Mouse (Mus musculus): ENCODE results near the gene Nmrk1. TPM values are rescaled to one million over a fixed set of nuclear protein-coding genes. Genes with fewer than 3 reads are reported as not detected.

Nmrk1 gene
- polyA plus RNA-seq, 1 experiment, result 10.7 TPM

DNA sequence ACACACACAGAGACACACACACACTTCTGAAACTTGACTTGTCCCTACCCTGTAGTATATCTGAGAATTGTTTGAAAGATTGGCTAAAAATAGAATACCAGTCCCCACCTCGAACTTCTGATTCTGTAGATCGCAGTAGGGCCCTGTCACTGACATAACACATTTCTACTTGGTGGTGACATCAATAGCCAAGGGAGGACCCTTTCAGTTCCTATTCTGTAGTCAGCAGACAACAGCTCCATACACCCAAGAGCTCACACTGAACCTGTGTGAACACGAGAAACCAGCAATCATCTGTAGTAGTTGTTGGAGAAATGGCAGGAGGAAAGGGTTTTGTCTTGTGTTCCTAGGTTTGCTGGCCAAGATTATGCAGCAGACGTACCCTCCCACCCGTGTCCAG lies 23.2 kb downstream of the Nmrk1 start:
- TF ChIP-seq POLR2A (IDR thresholded peaks at IDR 0.05; ENCODE audit: borderline replicate concordance, insufficient read depth, low read length), result no peak
- no peak for TF ChIP-seq CTCF (IDR thresholded peaks at IDR 0.05; ENCODE audit: borderline replicate concordance, insufficient read depth, low read depth, low read length)
- Histone ChIP-seq H3K4me1 (ENCODE audit: control insufficient read depth, insufficient read depth, low read length) (peaks cover 17% of the 10 kb centered on the region; the same call in 1 of the 2 replicates), H3K4me3 (replicated peaks; ENCODE audit: insufficient read depth, low read depth, low read length) (no peak overlapping the region), H3K27ac (ENCODE audit: insufficient read depth, low read length) (no peak overlapping the region), H3K27me3 (ENCODE audit: control insufficient read depth, insufficient read depth, low read length) (no peaks in the 10 kb centered on the region)
- WGBS, result 74% methylated on average over 5 of the region's 5 CpGs
- no peak for DNase-seq

DNA sequence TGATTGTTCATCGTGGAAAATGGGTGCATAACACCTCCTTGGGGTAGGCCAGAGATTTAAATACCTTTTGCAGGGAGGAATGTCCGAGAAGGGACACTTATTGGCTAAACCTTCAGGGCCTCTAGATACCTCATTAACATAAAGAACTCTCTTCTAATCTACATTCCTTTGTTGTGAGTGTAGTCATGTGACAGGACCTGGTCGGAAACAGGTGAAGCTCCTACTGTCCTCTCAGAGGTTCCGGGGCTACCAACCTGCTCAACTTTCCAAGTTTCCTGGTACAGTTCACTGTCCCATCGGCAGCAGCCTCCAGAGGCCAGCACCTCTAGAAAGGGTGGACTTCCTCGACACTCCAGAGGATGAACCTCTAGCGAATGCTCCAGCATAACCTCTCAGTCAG lies 24.2 kb downstream of the Nmrk1 start:
- no peak for DNase-seq

DNA sequence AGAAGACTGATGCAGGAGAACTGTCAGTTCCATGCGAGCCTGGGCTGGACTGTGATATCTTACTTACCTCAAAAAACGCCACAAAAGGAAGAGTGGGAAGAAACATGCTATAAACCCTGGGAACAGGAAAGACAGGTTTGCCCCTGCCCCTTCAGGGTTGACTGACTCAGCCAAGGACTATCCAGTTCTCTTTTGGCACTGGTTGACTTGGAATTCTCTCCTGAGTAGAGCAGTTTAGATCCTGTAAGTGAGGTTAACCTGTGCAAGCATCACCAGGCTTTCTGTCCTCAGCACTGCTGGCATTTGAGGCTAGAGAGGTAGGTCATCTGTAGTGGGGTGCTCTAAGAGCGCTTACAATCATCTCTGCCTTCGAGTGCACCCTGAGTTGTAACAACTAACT lies 26.7 kb downstream of the Nmrk1 start:
- Histone ChIP-seq H3K4me1 (ENCODE audit: control insufficient read depth, insufficient read depth, low read length) (peaks cover 11% of the 10 kb centered on the region; the same call in 1 of the 2 replicates), H3K4me3 (replicated peaks; ENCODE audit: insufficient read depth, low read depth, low read length) (no peak overlapping the region), H3K27me3 (ENCODE audit: control insufficient read depth, insufficient read depth, low read length) (no peaks in the 10 kb centered on the region), H3K27ac (ENCODE audit: insufficient read depth, low read length) (no peak overlapping the region)
- no peak for DNase-seq
- TF ChIP-seq CTCF (IDR thresholded peaks at IDR 0.05; ENCODE audit: borderline replicate concordance, insufficient read depth, low read depth, low read length) (no peak), POLR2A (IDR thresholded peaks at IDR 0.05; ENCODE audit: borderline replicate concordance, insufficient read depth, low read length) (no peak)
- 73% methylated on average over 4 of the region's 4 CpGs for WGBS

More for the DNA sequence above, 24.2 kb downstream of the Nmrk1 start:
- H3K4me1 ChIP-seq (ENCODE audit: control insufficient read depth, insufficient read depth, low read length), result peaks cover 17% of the 10 kb centered on the region; the same call in 1 of the 2 replicates
- H3K27me3 ChIP-seq (ENCODE audit: control insufficient read depth, insufficient read depth, low read length), result no peaks in the 10 kb centered on the region
- no peak overlapping the region for H3K27ac ChIP-seq (ENCODE audit: insufficient read depth, low read length)
- WGBS, result 93% methylated on average over 7 of the region's 7 CpGs
- no peak for TF ChIP-seq CTCF (IDR thresholded peaks at IDR 0.05; ENCODE audit: borderline replicate concordance, insufficient read depth, low read depth, low read length)
- no peak overlapping the region for H3K4me3 ChIP-seq (replicated peaks; ENCODE audit: insufficient read depth, low read depth, low read length)

GRCm38 (mm10) chr19:18659349-18659748 lies 27.6 kb downstream of the Nmrk1 start:
- no peak for DNase-seq
- 50% methylated on average over 1 of the region's 1 CpGs for WGBS
- H3K27me3 ChIP-seq (ENCODE audit: control insufficient read depth, insufficient read depth, low read length), result no peaks in the 10 kb centered on the region
- TF ChIP-seq CTCF (IDR thresholded peaks at IDR 0.05; ENCODE audit: borderline replicate concordance, insufficient read depth, low read depth, low read length), result no peak
- TF ChIP-seq POLR2A (IDR thresholded peaks at IDR 0.05; ENCODE audit: borderline replicate concordance, insufficient read depth, low read length), result no peak
- peaks cover 2% of the 10 kb centered on the region; the same call in 1 of the 2 replicates for H3K4me1 ChIP-seq (ENCODE audit: control insufficient read depth, insufficient read depth, low read length)
- H3K27ac ChIP-seq (ENCODE audit: insufficient read depth, low read length), result no peak overlapping the region
- H3K4me3 ChIP-seq (replicated peaks; ENCODE audit: insufficient read depth, low read depth, low read length), result no peak overlapping the region

DNA sequence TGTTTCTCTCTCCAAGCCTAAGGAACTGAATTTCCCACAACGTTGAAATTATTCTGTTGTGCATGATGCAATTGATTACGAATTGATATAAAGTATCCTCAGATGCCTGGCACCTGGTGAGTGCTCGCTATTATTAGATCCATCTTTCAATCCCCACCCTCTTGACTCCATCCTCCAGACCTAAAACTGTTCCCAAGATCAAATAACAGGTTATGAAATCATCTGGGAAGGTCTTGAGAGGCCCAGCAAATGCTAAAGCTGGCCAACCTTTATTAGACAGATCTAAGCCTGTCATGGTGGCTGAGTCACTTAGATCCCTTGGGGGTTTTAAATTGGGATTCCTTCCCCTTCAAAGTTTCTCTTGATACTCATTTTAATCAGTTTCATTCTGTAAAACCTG lies 28.7 kb downstream of the Nmrk1 start:
- no peaks in the 10 kb centered on the region for H3K27me3 ChIP-seq (ENCODE audit: control insufficient read depth, insufficient read depth, low read length)
- no peak overlapping the region for H3K4me3 ChIP-seq (replicated peaks; ENCODE audit: insufficient read depth, low read depth, low read length)
- no peak for DNase-seq
- WGBS, result 95% methylated on average over 3 of the region's 3 CpGs
- no peak overlapping the region for H3K27ac ChIP-seq (ENCODE audit: insufficient read depth, low read length)
- no peaks in the 10 kb centered on the region for H3K4me1 ChIP-seq (ENCODE audit: control insufficient read depth, insufficient read depth, low read length)
- no peak for TF ChIP-seq POLR2A (IDR thresholded peaks at IDR 0.05; ENCODE audit: borderline replicate concordance, insufficient read depth, low read length)
- TF ChIP-seq CTCF (IDR thresholded peaks at IDR 0.05; ENCODE audit: borderline replicate concordance, insufficient read depth, low read depth, low read length), result no peak

- Histone ChIP-seq H3K4me1 (ENCODE audit: control insufficient read depth, insufficient read depth, low read length) (no peaks in the 10 kb centered on the region), H3K4me3 (replicated peaks; ENCODE audit: insufficient read depth, low read depth, low read length) (no peak overlapping the region), H3K27ac (ENCODE audit: insufficient read depth, low read length) (no peak overlapping the region), H3K27me3 (ENCODE audit: control insufficient read depth, insufficient read depth, low read length) (no peaks in the 10 kb centered on the region)
- WGBS, result 49% methylated on average over 1 of the region's 1 CpGs
- TF ChIP-seq POLR2A (IDR thresholded peaks at IDR 0.05; ENCODE audit: borderline replicate concordance, insufficient read depth, low read length) (no peak), CTCF (IDR thresholded peaks at IDR 0.05; ENCODE audit: borderline replicate concordance, insufficient read depth, low read depth, low read length) (no peak)
- DNase-seq, result no peak
These were observed 29.9 kb downstream of the Nmrk1 start for GRCm38 (mm10) chr19:18661683-18662082.

GRCm38 (mm10) chr19:18663904-18664303 lies 32.2 kb downstream of the Nmrk1 start:
- TF ChIP-seq POLR2A (IDR thresholded peaks at IDR 0.05; ENCODE audit: borderline replicate concordance, insufficient read depth, low read length) (no peak), CTCF (IDR thresholded peaks at IDR 0.05; ENCODE audit: borderline replicate concordance, insufficient read depth, low read depth, low read length) (no peak)
- no peak overlapping the region for H3K4me3 ChIP-seq (replicated peaks; ENCODE audit: insufficient read depth, low read depth, low read length)
- no peaks in the 10 kb centered on the region for H3K4me1 ChIP-seq (ENCODE audit: control insufficient read depth, insufficient read depth, low read length)
- no peak for DNase-seq
- 36% methylated on average over 2 of the region's 2 CpGs for WGBS
- H3K27me3 ChIP-seq (ENCODE audit: control insufficient read depth, insufficient read depth, low read length), result no peaks in the 10 kb centered on the region
- H3K27ac ChIP-seq (ENCODE audit: insufficient read depth, low read length), result no peak overlapping the region

GRCm38 (mm10) chr19:18666966-18667365 lies 35.2 kb downstream of the Nmrk1 start:
- Histone ChIP-seq H3K27ac (ENCODE audit: insufficient read depth, low read length) (no peak overlapping the region), H3K4me3 (replicated peaks; ENCODE audit: insufficient read depth, low read depth, low read length) (no peak overlapping the region), H3K4me1 (ENCODE audit: control insufficient read depth, insufficient read depth, low read length) (no peaks in the 10 kb centered on the region), H3K27me3 (ENCODE audit: control insufficient read depth, insufficient read depth, low read length) (no peaks in the 10 kb centered on the region)
- no peak for DNase-seq
- TF ChIP-seq CTCF (IDR thresholded peaks at IDR 0.05; ENCODE audit: borderline replicate concordance, insufficient read depth, low read depth, low read length) (no peak), POLR2A (IDR thresholded peaks at IDR 0.05; ENCODE audit: borderline replicate concordance, insufficient read depth, low read length) (no peak)
- 44% methylated on average over 7 of the region's 7 CpGs for WGBS
